Mouse (Mus musculus) megakaryocyte, embryonic 14.5 days (primary cell): ENCODE data around the gene Aco1. TPM values are rescaled to one million over a fixed set of nuclear protein-coding genes. Genes with fewer than 3 reads are reported as not detected.

Source experiments
- H3K27me3 ChIP-seq: replicated peaks from 2 replicates; pipeline ENCODE3; 2012; ENCODE audit warnings: inconsistent platforms
- H3K36me3 ChIP-seq: replicated peaks from 2 replicates; pipeline ENCODE3; 2012; ENCODE audit warnings: low read length, inconsistent platforms, mixed read lengths
- H3K4me1 ChIP-seq: 2 replicates; pipeline ENCODE4 v1.6.1; 2012; ENCODE audit warnings: inconsistent platforms
- H3K4me3 ChIP-seq: replicated peaks from 2 replicates; pipeline ENCODE3; 2012; ENCODE audit warnings: moderate library complexity, mild to moderate bottlenecking, inconsistent platforms
- H3K9me3 ChIP-seq: 2 replicates; pipeline ENCODE4 v1.6.1; 2012; ENCODE audit warnings: inconsistent platforms
- FLI1 ChIP-seq: IDR thresholded peaks from 2 replicates; pipeline ENCODE4 v1.6.1; 2012; ENCODE audit warnings: low read length, inconsistent platforms, mixed read lengths
- GATA1 ChIP-seq: IDR thresholded peaks from 3 replicates; pipeline ENCODE4 v1.6.1; 2012; ENCODE audit warnings: mixed read lengths, low read length, inconsistent platforms, borderline replicate concordance
- polyA plus RNA-seq: library from polyadenylated mRNA; stranded (reverse); fragments of >175 nt; gene quantifications from 2 replicates; pipeline ENCODE4 v1.2.3, GENCODE M21; 2012; ENCODE audit warnings: low replicate concordance; ENCODE audit not compliant: insufficient read depth

Gene Aco1
- polyA plus RNA-seq, 1 experiment = 3.3 TPM

DNA sequence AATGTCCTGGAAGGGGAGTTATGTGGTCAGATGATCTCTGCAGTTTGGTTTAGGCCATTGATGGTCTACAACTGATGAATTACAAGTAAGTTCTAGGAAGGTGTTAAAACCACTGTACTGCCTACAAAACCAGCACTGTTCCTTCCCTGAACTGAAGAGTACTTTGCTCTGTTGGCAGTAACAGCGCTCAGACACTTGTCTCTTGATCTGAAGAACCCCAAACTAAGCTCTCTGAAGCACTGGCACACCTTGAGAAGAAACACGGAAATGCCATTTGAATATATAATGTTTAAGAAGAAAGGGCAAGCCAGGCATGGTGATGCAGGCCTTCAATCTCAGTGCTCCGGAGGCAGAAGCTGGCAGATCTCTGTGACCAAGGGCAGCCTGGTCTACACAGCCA lies 61.5 kb downstream of the Aco1 start:
- TF ChIP-seq GATA1 (no peak), FLI1 (no peak)
- Histone ChIP-seq H3K36me3 (peaks cover 88% of the 10 kb centered on the region), H3K4me3 (no peak overlapping the region), H3K4me1 (peaks cover 6% of the 10 kb centered on the region; the same call in 1 of the 2 replicates), H3K27me3 (no peaks in the 10 kb centered on the region), H3K9me3 (no peaks in the 10 kb centered on the region)

DNA sequence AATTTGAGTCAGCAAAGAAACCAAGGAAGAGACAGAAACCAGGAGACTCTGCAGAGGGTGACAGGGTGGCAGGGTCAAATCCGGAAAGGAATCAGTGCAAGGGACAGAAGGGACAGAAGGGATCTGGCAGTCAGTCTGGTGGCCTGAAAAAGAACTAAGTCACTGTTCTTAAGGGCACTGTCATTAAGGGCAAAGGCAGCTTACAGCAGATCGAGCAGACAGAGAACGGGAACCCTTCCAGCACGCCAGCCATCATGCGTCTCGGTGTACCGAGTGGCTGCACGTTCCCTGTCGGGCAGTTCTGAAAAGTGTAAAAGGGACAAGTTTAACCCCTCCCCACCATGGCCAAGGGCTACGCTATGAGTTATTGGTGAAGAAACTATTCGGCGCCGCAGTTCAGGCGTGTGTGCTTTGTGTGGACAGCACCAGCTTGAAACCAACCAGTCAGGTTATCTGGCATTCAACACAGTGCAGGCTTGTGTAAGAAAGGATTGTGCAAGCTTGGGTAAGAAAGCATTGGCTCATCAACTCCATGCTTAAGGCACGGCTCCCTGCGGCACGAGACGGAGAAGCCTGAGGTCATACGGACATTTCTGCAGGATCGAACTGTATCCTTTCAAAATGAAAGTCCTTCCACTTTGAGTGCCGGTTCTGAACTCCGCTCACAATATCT lies 62.5 kb downstream of the Aco1 start:
- peaks cover 7% of the 10 kb centered on the region; the same call in 1 of the 2 replicates for H3K4me1 ChIP-seq
- H3K9me3 ChIP-seq = no peaks in the 10 kb centered on the region
- no peak overlapping the region for H3K4me3 ChIP-seq
- no peak for TF ChIP-seq FLI1
- TF ChIP-seq GATA1 = no peak
- peaks cover 91% of the 10 kb centered on the region for H3K36me3 ChIP-seq
- H3K27me3 ChIP-seq = no peaks in the 10 kb centered on the region

DNA sequence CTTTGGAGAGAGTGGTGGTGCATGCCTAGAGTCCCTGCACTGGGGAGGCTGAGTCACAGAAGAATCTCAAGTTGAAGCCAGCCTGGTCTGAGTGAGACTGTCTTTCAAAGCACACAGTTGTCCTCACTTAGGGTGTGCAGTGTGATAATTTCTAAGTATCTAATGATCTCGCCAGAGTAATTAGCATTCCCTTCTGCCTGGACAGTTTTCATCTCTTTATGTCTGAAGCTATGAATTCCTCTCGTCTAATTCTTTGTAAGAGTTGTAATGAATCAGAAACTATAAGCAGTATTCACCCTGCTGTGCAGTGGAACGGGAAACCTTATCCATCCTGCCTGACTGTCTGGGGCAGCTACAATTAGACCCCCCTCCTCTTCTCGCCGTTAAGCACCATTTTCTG lies 64.8 kb downstream of the Aco1 start:
- TF ChIP-seq FLI1 (no peak), GATA1 (no peak)
- Histone ChIP-seq H3K4me3 (no peak overlapping the region), H3K9me3 (no peaks in the 10 kb centered on the region), H3K4me1 (peaks cover 8% of the 10 kb centered on the region), H3K36me3 (peaks cover 93% of the 10 kb centered on the region), H3K27me3 (no peaks in the 10 kb centered on the region)

DNA sequence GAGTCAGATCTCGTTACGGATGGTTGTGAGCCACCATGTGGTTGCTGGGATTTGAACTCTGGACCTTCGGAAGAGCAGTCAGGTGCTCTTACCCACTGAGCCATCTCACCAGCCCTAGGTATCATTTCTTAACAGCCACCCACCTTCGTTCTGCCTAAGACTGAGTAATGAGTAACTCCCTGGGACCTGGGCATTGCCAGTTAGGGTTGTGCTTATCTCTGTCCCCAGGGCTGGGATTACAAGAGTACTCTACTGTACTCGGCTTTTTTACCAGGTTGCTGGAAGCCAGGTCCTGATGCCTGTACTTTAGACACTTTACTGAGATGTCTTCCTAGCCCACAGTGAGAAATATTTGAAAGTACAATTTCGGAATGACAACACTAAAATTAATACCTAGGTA lies 69.3 kb downstream of the Aco1 start:
- H3K9me3 ChIP-seq = no peaks in the 10 kb centered on the region
- H3K4me1 ChIP-seq = peaks cover 8% of the 10 kb centered on the region
- no peak overlapping the region for H3K4me3 ChIP-seq
- H3K27me3 ChIP-seq = no peaks in the 10 kb centered on the region
- peaks cover 91% of the 10 kb centered on the region for H3K36me3 ChIP-seq
- TF ChIP-seq GATA1 (no peak), FLI1 (no peak)

DNA sequence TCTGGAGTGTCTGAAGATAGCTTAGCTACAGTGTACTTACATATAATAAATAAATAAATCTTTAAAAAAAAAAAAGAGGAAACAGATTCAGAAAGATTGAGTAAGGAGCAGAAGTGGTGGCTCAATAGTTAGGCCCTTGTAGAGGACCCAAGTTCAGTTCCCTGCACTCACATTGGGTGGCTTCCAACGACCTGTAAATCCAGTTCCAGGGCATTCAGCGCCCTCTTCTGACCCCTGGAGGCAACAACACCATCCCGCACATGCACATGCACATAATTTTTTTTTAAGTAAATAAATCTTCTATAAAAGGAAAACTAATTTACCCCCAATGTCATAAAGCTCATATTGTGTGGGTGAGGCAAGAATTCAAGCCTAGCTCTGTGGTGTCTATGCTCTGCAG lies 75.0 kb downstream of the Aco1 start:
- Histone ChIP-seq H3K4me1 (peaks cover 8% of the 10 kb centered on the region; the same call in 1 of the 2 replicates), H3K4me3 (no peak overlapping the region), H3K9me3 (no peaks in the 10 kb centered on the region), H3K27me3 (no peaks in the 10 kb centered on the region), H3K36me3 (peaks cover 89% of the 10 kb centered on the region)
- TF ChIP-seq GATA1 = no peak

DNA sequence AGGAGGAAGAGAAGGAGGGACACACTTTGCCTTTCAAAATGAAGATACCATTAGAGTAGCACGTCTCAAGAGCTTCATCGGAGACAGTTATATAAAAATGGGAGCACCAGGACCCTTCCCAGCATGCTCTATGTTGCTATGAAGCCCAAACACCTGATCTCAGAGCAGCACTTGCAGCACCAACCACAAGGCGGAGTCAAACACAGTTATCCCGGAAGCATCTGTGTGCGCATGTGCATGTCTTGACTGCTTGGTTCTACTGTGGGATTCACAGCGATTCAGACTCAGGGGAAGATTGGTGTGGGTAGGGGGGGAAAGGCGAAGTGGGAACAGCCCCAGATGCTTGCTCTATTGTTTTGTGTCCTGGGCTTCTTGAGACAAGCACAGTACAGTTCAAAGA lies 75.5 kb downstream of the Aco1 start:
- H3K4me1 ChIP-seq = peaks cover 8% of the 10 kb centered on the region; the same call in 1 of the 2 replicates
- H3K4me3 ChIP-seq = no peak overlapping the region
- H3K27me3 ChIP-seq = no peaks in the 10 kb centered on the region
- H3K9me3 ChIP-seq = no peaks in the 10 kb centered on the region
- peaks cover 89% of the 10 kb centered on the region for H3K36me3 ChIP-seq
- no peak for TF ChIP-seq GATA1
- TF ChIP-seq FLI1 = no peak

DNA sequence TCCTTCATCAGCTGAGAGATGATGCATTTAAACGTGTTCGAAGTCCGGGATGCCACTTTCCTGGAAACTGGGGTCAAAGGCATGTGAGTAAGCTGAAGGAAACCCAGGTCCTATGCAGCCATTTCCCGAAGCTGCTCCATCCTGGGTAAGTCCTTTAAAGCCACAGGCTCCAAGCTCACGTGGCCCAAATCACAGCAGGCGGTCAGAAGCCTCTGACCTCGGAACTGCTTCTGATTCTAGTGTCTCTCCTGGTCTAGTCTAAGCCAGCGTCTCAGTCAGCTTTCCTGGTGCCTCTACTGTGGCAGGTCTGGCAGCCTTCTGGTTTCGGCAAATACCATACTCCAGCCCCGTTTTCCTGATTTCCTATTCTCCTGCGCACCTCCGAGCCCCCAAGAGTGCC lies 77.6 kb downstream of the Aco1 start:
- Histone ChIP-seq H3K36me3 (peaks cover 91% of the 10 kb centered on the region), H3K4me1 (peaks cover 8% of the 10 kb centered on the region; the same call in 1 of the 2 replicates)
- TF ChIP-seq FLI1 (no peak), GATA1 (no peak)

DNA sequence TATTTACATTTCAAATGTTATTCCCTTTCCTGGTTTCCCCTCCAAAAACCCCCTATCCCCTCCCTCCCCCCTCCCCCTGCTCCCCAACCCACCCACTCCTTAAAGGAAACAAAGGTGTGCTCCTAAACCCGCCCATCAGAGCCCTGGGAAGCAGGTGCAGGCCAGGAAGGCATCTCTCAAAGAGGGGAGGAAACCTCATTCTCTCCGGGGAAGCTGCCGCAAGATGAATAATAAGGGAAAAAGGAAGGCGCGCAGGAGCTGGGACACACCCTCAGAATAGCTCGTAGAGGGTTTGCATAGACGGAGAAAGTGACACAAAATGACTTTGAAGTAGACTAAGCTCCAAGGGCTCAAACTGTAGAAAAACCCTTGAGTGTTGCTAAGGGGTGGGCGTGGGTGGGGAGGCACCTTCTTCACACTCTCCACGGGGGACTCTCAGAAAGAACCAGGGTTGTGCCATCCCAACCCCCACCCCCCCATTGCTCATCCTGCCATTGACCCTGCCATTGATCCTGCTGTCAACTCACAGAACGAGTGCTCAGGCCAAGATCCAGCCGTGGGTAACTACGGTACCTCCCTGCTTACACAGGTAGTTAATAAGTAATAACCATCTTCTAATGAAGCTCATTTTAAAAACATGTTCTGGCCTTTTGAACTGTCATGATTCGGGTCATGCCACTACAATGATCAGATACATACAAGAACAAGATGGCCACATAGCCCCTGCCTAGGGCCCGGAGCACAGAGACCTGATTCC lies 78.3 kb downstream of the Aco1 start:
- H3K9me3 ChIP-seq = no peaks in the 10 kb centered on the region
- H3K36me3 ChIP-seq = peaks cover 92% of the 10 kb centered on the region
- H3K27me3 ChIP-seq = no peaks in the 10 kb centered on the region
- no peak for TF ChIP-seq GATA1
- no peak for TF ChIP-seq FLI1
- H3K4me1 ChIP-seq = peaks cover 8% of the 10 kb centered on the region; the same call in 1 of the 2 replicates
- H3K4me3 ChIP-seq = no peak overlapping the region

More for the DNA sequence above, 77.6 kb downstream of the Aco1 start:
- H3K9me3 ChIP-seq = no peaks in the 10 kb centered on the region
- no peaks in the 10 kb centered on the region for H3K27me3 ChIP-seq
- H3K4me3 ChIP-seq = no peak overlapping the region

DNA sequence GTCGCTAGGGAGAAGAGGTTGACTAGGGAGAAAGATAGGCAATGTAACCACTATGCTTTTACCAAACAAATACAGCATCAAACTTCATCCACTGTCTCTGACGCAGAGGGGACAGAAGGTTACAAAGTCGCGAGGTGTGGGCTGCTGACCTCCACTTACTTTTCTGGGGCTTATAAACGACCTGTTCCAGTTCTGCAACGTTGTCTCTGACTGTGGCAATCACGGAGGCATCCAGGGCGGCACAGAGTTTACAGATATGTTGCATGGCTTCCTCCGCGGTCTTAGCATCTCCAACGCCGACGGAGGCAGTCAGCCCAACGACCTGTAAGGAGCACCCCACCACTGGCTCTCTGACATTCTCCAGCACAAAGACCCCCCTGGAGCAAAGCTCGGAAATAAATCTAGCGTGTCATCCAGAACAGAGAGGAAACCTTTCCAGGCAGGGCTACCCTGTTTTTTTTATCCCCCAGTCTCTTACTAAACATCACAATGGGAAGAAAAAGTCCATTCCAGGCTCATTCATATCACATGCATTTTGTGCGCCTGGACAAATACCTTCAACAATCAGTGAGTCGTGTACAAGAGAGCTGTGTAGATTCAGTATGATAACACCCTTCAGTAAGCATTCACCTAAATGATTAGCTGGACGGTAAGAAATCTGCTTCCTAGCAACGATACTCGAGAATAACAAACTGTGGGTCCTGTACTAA lies 79.2 kb downstream of the Aco1 start:
- Histone ChIP-seq H3K9me3 (no peaks in the 10 kb centered on the region), H3K36me3 (peaks cover 91% of the 10 kb centered on the region), H3K4me1 (peaks cover 8% of the 10 kb centered on the region; the same call in 1 of the 2 replicates), H3K27me3 (no peaks in the 10 kb centered on the region), H3K4me3 (no peak overlapping the region)
- no peak for TF ChIP-seq GATA1
- no peak for TF ChIP-seq FLI1
